Mouse (Mus musculus): Measurements from ENCODE around the gene Rnf40.

Rnf40 gene

GRCm38 (mm10) chr7:127652050-127652449 is 63.5 kb downstream of the Rnf40 start:
- DNase-seq, result no peak

- DNase-seq, result no peak
These were observed 65.8 kb downstream of the Rnf40 start for GRCm38 (mm10) chr7:127654318-127654717.

Measured in thymus, postnatal 14 days (tissue).